Mouse (Mus musculus): Measurements from ENCODE around the gene Ptprn2. TPM values are rescaled to one million over a fixed set of nuclear protein-coding genes. Genes with fewer than 3 reads are reported as not detected.

Ptprn2 gene
- total RNA-seq, 1 experiment from 2014 or later: 0.12 TPM

- no peak for ATAC-seq (ENCODE audit: extremely low read depth, insufficient number of reproducible peaks, low FRiP score, poor library complexity, severe bottlenecking)
Observed at GRCm38 (mm10) chr12:116916776-116917175, 431.3 kb downstream of the Ptprn2 start.

GRCm38 (mm10) chr12:116919185-116919584 is 433.7 kb downstream of the Ptprn2 start:
- no peak for ATAC-seq (ENCODE audit: extremely low read depth, insufficient number of reproducible peaks, low FRiP score, poor library complexity, severe bottlenecking)

DNA sequence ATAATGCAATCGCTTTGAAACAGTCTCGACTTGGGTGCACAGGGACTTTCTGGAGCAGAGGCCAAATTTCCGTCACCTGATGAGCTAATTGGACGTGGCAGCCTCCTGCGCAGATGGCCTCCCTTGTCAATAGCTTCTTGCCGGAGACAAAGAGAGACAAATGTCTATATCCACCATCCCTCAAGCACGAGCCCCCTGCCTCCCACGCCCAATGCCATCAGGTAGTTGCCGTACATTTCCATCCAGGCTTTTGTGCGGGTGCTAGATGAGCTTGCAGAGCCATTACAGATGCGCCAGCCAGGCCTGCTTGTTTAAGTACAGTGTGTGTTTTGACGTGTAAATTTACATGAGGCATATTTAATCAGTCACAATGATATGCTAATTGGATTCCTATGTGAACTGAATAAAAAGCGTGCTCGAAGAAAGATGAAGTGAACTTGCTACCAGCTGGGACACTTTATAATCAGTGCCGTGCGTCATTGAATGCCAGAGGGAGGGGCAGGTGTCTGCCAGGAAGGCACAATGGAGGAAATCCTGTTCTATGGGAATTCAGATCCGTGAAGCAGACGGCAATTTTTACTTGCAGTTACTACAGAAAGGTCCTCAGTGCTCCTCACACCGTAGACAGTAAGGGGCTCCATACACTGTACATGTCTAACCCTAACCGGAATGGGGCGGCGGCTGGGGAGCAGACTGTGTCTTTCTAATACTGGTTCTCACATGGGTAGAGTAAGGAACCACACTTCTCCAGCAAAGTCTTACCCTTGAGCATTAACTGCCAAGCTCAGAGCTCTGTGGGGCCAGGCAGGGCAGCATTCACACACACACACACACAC is 434.4 kb downstream of the Ptprn2 start:
- no peak for ATAC-seq (ENCODE audit: extremely low read depth, insufficient number of reproducible peaks, low FRiP score, poor library complexity, severe bottlenecking)

- no peak for ATAC-seq (ENCODE audit: extremely low read depth, insufficient number of reproducible peaks, low FRiP score, poor library complexity, severe bottlenecking)
Observed at GRCm38 (mm10) chr12:116927115-116927514, 441.6 kb downstream of the Ptprn2 start.

- ATAC-seq (ENCODE audit: extremely low read depth, insufficient number of reproducible peaks, low FRiP score, poor library complexity, severe bottlenecking): no peak
Observed at GRCm38 (mm10) chr12:116927516-116927915, 442.0 kb downstream of the Ptprn2 start.

DNA sequence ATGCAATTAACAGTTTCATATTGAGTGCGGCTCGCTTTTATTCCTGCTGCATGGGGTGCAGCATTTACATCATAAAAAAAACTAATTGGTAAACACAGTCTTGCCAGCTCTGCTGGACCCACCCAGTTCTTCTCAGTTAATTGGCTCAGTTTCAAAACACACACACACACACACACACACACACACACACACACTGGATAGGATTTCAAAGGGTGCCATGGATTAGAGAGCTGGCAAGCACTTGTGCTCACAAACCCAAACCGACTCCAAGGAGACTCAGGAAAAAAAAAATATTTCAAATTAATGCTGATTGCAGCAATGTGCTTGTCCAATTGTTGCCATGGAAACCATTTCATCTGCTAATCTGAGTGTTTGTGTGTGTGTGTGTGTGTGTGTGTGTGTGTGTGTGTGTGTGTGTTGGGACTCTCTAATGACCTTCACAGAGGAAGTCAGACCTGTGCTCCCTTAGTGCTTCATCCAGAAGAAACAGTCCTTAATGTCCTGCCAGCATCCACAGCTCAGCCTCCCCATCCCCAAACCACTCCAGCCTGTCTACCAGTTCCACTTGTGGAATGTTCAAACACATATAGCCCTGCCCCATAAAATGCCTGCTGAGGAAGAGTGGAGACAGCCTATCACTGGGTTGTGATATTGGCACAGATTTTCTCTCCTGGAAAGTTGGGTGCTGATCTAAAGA is 452.8 kb downstream of the Ptprn2 start:
- no peak for ATAC-seq (ENCODE audit: extremely low read depth, insufficient number of reproducible peaks, low FRiP score, poor library complexity, severe bottlenecking)

DNA sequence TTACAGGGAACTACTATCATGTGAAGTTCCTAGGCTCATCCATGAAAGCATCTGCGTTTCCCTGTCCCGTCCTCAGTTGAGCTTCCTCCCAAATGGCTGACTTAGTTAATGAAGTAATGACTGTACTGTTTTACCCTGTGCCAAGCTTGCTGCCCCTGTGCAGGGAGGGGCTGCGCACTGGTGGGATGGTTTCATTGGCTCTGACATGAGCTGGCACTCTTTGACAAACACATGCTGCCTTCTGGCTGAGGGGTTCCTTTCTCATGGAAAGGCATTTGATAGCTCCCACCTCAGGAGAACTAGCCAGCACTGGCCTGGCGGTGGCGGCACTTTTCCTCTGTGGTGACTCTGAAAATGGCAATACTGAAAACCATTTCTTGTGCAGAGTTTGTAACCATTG is 458.4 kb downstream of the Ptprn2 start:
- ATAC-seq (ENCODE audit: extremely low read depth, insufficient number of reproducible peaks, low FRiP score, poor library complexity, severe bottlenecking): no peak

GRCm38 (mm10) chr12:116948151-116948928 is 462.8 kb downstream of the Ptprn2 start:
- no peak for ATAC-seq (ENCODE audit: extremely low read depth, insufficient number of reproducible peaks, low FRiP score, poor library complexity, severe bottlenecking)

DNA sequence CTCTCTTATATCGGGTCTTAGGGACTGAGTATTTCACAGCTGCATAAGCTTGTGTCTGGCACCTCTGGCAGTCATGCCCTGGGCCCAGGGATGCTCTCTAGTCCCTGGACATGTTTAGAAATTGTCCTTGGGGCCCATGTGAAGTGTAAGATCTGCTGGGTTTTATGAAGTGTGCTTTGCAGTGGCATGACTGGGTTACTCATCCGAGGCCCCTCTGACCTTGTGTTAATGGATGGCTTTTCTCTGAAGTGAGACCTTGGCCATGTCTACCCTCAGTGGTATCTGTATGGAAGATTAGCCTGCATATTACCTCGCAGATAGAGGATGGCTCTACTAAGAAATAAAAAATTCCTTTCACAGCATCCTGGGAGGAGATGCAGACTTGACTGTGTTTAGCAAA is 464.2 kb downstream of the Ptprn2 start:
- ATAC-seq (ENCODE audit: extremely low read depth, insufficient number of reproducible peaks, low FRiP score, poor library complexity, severe bottlenecking): no peak

DNA sequence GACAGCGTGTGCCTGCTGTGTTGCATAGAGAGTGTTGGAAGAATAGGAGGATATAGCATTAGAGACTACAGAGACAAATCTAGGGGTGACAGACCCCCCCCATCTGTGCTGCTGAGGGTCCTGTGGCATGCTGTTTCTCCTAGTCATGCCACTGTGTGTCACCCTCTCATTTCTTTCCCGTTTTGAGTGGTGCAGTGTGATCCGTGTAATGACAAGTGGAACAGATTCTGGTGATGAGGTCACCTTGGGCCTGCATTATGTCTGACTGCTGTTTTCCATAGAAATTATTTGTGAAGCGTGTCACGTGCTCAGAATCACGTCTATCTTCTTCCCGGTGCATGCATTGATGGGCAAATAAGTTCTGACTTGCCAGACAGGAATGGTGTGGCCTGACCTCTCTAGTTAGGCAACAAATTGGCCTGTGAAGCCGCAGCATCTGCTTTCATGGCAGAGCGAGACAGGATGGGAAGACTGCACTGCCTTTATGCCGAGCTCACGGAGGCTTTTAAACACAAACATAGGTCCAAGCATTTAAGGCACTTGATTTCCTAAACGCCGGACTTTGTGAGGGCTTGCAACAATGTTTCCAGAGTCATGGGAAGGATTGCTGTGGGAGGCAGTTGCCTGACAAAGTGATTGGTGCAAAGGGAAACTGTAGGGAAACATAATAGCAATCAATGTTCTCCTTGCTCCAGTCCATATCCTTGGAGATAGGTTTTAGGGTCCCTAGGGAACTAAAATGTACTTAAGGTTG is 467.1 kb downstream of the Ptprn2 start:
- no peak for ATAC-seq (ENCODE audit: extremely low read depth, insufficient number of reproducible peaks, low FRiP score, poor library complexity, severe bottlenecking)

GRCm38 (mm10) chr12:116959164-116959563 is 473.6 kb downstream of the Ptprn2 start:
- no peak for ATAC-seq (ENCODE audit: extremely low read depth, insufficient number of reproducible peaks, low FRiP score, poor library complexity, severe bottlenecking)

DNA sequence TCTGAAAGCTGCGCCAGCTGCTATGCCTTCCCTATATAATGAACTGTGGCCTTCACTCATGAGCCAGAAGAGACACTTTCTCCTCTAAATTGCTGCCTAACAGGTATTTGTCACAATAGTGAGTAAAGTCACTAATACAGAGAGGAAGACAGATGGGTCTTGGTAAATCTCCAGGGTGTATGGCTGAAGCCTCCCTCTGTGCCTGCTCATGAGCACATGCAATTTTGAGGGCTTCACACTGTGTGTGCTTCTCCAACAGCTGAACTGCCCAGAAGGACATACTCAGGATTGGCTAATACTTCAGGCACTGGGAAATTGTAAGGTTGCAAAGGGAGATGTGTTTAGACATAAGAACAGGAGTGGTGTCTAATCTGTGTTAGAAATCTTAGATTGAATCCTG is 478.4 kb downstream of the Ptprn2 start:
- no peak for ATAC-seq (ENCODE audit: extremely low read depth, insufficient number of reproducible peaks, low FRiP score, poor library complexity, severe bottlenecking)

- no peak for ATAC-seq (ENCODE audit: extremely low read depth, insufficient number of reproducible peaks, low FRiP score, poor library complexity, severe bottlenecking)
Observed at GRCm38 (mm10) chr12:116968215-116968939, 482.9 kb downstream of the Ptprn2 start.

GRCm38 (mm10) chr12:116975547-116975946 is 490.0 kb downstream of the Ptprn2 start:
- no peak for ATAC-seq (ENCODE audit: extremely low read depth, insufficient number of reproducible peaks, low FRiP score, poor library complexity, severe bottlenecking)

GRCm38 (mm10) chr12:116976981-116977380 is 491.5 kb downstream of the Ptprn2 start:
- ATAC-seq (ENCODE audit: extremely low read depth, insufficient number of reproducible peaks, low FRiP score, poor library complexity, severe bottlenecking): no peak

DNA sequence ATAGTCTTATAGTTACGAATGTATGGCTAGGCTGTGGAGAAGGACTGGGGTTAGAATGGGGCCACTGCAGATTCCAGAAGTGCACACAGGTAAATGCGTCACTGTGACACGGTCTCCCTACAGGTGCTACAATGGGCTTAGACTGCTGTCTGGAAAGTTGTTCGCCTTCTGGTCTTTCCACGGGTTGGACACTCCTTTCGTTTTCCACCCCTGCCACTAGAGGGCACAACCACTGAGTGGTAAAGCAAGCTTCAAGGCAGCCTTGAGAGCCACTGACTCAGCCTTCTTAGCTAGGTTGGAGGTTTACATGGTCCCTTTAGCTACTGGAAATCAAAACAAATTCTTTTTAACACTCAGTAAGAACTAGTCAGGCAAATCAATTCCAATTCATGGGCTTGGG is 492.7 kb downstream of the Ptprn2 start:
- no peak for ATAC-seq (ENCODE audit: extremely low read depth, insufficient number of reproducible peaks, low FRiP score, poor library complexity, severe bottlenecking)

- no peak for ATAC-seq (ENCODE audit: extremely low read depth, insufficient number of reproducible peaks, low FRiP score, poor library complexity, severe bottlenecking)
Observed at GRCm38 (mm10) chr12:116981315-116981714, 495.8 kb downstream of the Ptprn2 start.

DNA sequence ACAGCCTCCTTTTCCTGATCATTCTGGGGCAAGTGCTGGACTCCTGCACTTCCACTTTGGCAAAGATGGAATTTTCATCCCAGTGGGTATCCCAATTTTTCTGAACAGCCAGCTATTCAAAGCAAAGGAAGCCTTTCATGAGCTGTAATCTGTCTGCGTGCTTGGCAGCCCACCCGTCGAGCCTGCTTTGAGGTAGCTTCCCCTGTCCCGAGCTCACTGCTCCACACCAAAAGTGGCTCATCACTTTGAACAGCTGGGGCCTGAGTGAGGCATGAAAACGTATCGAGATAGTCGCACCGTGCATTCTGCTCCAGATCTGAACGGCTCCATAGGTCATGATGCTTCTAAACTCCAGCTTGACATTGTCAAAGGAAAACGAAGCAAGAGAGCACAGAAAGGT is 503.6 kb downstream of the Ptprn2 start:
- ATAC-seq (ENCODE audit: extremely low read depth, insufficient number of reproducible peaks, low FRiP score, poor library complexity, severe bottlenecking): no peak

Measured in neutrophil, adult 5-6 weeks (primary cell).